Mouse (Mus musculus) intestine, embryonic 15.5 days (tissue): ENCODE measurements around the gene Hhat. TPM values are rescaled to one million over a fixed set of nuclear protein-coding genes. Genes with fewer than 3 reads are reported as not detected.
A peak's percentile ranks its signal among the peaks of the same experiment; 100 is the strongest.

Experiments used
- ATAC-seq: fragments of 200-750 bp; cut with Nextera tagmentation; 2 replicates; pipeline ENCODE4 v1.8.0; 2017; ENCODE audit warnings: moderate TSS enrichment, moderate library complexity
- H3K27ac ChIP-seq: fragments of 300-500 bp; sonication (generic); 2 replicates; pipeline ENCODE4 v1.5.1; 2015; ENCODE audit warnings: mild to moderate bottlenecking, inconsistent platforms
- H3K27me3 ChIP-seq: fragments of 300-500 bp; sonication (generic); replicated peaks from 2 replicates; pipeline ENCODE4 v1.6.1; 2015; ENCODE audit warnings: inconsistent platforms
- H3K36me3 ChIP-seq: fragments of 300-500 bp; sonication (generic); 2 replicates; pipeline ENCODE4 v1.6.1; 2015; ENCODE audit warnings: inconsistent platforms
- H3K4me1 ChIP-seq: fragments of 300-500 bp; sonication (generic); replicated peaks from 2 replicates; pipeline ENCODE4 v1.6.1; 2015; ENCODE audit warnings: inconsistent platforms
- H3K4me2 ChIP-seq: fragments of 300-500 bp; sonication (generic); replicated peaks from 2 replicates; pipeline ENCODE4 v1.6.1; 2015; ENCODE audit warnings: mild to moderate bottlenecking, inconsistent platforms
- H3K4me3 ChIP-seq: fragments of 300-500 bp; sonication (generic); replicated peaks from 2 replicates; pipeline ENCODE4 v1.5.1; 2015; ENCODE audit warnings: inconsistent platforms
- H3K9ac ChIP-seq: fragments of 300-500 bp; sonication (generic); 2 replicates; pipeline ENCODE4 v1.6.1; 2015; ENCODE audit warnings: inconsistent platforms
- H3K9me3 ChIP-seq: fragments of 300-500 bp; sonication (generic); 2 replicates; pipeline ENCODE4 v1.6.1; 2016; ENCODE audit warnings: inconsistent platforms
- WGBS: fragments of 180-500 bp; shearing (Covaris S2); methylation state at CpG from one replicate; pipeline ENCODE4 v1.1.7; 2015; 5-methylcytosine and 5-hydroxymethylcytosine counted together
- polyA plus RNA-seq: library from polyadenylated mRNA; unstranded; fragments of >200 nt; fragmentation: Nextera tagmentation; extraction: Ambion mirVana; gene quantifications from 2 replicates; pipeline ENCODE4 v1.2.1, GENCODE M21; 2015

Hhat gene
- polyA plus RNA-seq, 1 experiment from 2014 or later: 9.7 TPM

DNA sequence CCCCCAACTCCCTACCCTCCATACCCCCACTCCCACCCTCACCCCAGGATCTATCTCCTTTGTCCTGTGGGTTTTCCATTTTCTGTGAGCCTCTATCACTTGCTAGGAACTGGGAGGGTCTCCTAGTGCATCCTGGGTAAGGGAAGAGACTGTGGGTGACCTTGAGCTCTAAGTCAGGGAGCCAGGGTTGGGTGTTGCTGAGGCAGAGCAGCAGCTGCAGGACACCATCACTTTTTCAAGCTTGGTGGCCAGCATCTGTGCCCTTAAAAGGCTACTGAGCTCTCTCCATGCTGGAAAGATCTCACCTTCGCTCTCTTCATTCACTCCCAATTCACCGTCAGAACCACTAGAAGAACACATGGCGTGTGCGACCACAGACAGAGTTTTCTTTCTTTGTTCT, 7.2 kb upstream of the Hhat start:
- 0 out of 2 replicates have a peak, but pooled peaks cover 4% of the 10 kb centered on the region for H3K4me1 ChIP-seq
- no peak overlapping the region for H3K4me3 ChIP-seq
- ATAC-seq: no peak
- WGBS: 88% methylated on average over 4 of the region's 4 CpGs
- H3K9me3 ChIP-seq: no peaks in the 10 kb centered on the region
- H3K9ac ChIP-seq: no peak overlapping the region
- H3K36me3 ChIP-seq: no peaks in the 10 kb centered on the region
- H3K27me3 ChIP-seq: no peaks in the 10 kb centered on the region
- H3K4me2 ChIP-seq: no peak overlapping the region
- H3K27ac ChIP-seq: peak overlapping the region; percentile 38; the same call in 1 of the 2 replicates

DNA sequence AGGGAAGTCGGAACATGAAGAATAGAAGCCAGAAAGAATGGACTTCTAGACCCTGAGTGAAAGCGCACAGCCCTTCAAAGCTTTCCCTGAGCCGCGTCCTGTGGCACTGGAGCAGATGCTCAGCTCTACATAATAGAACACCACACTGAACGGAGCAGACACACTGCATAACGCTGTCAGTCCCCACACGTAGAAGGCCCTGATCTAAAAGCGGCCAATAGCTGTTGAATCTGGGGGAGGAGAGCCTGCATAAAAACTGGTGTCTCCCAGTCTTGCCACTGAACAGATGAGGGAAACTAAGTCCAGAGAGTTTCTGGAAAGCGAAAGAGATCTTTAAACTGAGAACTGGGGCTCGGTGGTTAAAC, 911 bp downstream of the Hhat start:
- ATAC-seq: peak; percentile 85
- H3K4me1 ChIP-seq: peaks cover 9% of the 10 kb centered on the region
- H3K9ac ChIP-seq: peak overlapping the region; percentile 93
- H3K4me2 ChIP-seq: peak overlapping the region; percentile 94
- no peaks in the 10 kb centered on the region for H3K27me3 ChIP-seq
- no peaks in the 10 kb centered on the region for H3K9me3 ChIP-seq
- 15% methylated on average over 10 of the region's 10 CpGs for WGBS
- H3K27ac ChIP-seq: peak overlapping the region; percentile 95
- H3K4me3 ChIP-seq: peak overlapping the region; percentile 76
- no peaks in the 10 kb centered on the region for H3K36me3 ChIP-seq

DNA sequence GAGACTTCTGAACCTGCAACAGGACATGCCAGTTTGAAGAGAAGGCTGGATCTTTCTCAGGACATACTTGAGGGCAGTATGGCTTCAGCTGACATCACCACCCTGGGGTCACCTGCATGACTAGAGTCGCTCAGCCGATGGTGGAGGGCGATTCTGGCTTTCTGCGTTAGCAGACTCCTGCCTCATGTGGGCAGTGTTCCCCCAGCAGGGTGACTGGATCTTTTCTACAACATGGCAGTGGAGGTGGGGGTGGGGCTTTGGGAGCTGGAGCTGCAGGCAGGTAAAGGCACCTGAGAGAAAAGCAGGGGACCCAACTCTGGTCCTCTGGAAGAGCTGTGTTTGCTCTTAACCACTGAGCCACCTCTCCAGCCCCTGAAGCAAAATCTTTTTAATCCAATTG, 5.5 kb downstream of the Hhat start:
- WGBS: 35% methylated on average over 4 of the region's 4 CpGs
- peaks cover 6% of the 10 kb centered on the region for H3K4me1 ChIP-seq
- no peak for ATAC-seq
- H3K27me3 ChIP-seq: no peaks in the 10 kb centered on the region
- H3K4me3 ChIP-seq: no peak overlapping the region
- no peak overlapping the region for H3K9ac ChIP-seq
- H3K9me3 ChIP-seq: no peaks in the 10 kb centered on the region
- no peaks in the 10 kb centered on the region for H3K36me3 ChIP-seq
- H3K4me2 ChIP-seq: no peak overlapping the region
- H3K27ac ChIP-seq: no peak overlapping the region

DNA sequence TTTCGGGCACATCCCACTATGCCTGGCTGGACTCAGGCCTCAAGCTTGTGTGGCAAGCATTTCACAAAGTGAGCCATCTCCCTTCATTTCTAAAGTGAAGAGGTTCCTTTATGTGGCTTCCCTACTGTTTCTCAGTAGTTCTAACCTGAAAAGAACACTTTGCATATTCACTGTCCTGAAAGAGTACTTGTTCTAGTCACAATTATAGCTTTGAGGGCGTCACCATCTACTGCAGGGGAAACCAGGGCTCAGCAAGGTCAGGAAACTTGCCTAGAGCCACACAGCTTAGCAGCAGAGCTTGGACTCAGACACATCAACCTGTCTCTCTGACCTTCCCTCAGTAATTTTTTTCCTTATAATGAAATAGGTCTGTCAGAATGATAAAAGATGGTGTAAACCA, 6.5 kb downstream of the Hhat start:
- H3K9ac ChIP-seq: no peak overlapping the region
- H3K4me3 ChIP-seq: no peak overlapping the region
- H3K4me2 ChIP-seq: no peak overlapping the region
- WGBS: 85% methylated on average over 2 of the region's 2 CpGs
- no peak for ATAC-seq
- no peak overlapping the region for H3K27ac ChIP-seq
- H3K4me1 ChIP-seq: peaks cover under 1% of the 10 kb centered on the region
- H3K27me3 ChIP-seq: no peaks in the 10 kb centered on the region
- H3K9me3 ChIP-seq: no peaks in the 10 kb centered on the region
- no peaks in the 10 kb centered on the region for H3K36me3 ChIP-seq

DNA sequence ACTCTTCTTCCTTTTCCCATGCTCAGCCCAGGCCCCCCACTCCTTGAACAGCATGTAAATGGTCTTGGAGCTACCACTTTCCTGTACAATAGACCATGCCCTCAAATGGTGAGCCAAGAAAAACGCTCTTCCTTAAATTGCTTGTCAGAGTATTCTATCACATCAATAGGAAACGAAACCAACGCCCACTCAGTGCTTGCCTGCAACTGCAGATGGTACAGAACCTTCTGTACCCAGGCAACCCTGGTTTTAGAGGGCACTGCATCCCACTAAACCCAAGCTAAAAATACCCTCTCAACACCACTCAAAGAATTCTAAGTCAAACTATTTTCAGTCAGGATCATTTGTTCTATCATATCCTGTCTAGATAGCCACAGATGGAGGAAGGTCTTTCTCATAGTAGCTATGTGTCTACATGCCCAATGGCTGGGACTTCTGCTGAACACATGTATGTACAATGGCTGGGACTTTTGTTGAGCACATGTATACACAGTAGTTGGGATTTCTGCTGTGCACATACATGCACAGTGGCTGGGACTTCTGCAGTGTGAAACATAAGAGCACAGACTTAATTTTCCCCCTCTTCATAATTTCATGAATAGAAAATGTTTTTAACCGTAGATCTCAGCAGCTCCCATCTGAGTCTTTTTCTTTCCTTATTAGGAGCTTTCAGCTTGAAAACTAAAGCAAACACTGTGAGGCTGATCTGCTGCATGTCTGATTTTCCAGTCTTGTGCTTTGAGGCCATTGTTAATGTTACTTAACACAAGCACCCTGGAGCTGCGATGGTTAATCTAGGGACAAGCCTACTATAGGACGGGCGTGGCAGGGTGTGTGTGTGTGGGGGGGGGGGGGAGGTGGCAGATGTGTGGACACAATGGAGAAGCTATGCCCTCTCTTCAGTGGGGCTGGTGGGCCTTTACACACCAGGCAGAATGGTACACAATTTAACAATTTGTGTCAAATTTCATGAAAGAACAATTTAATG, 7.8 kb downstream of the Hhat start:
- H3K36me3 ChIP-seq: no peaks in the 10 kb centered on the region
- WGBS: 69% methylated on average over 7 of the region's 7 CpGs
- H3K4me3 ChIP-seq: no peak overlapping the region
- H3K27me3 ChIP-seq: no peaks in the 10 kb centered on the region
- H3K4me2 ChIP-seq: no peak overlapping the region
- ATAC-seq: peak; percentile 63; the same call in 1 of the 2 replicates
- no peak overlapping the region for H3K27ac ChIP-seq
- no peak overlapping the region for H3K9ac ChIP-seq
- no peaks in the 10 kb centered on the region for H3K9me3 ChIP-seq
- no peaks in the 10 kb centered on the region for H3K4me1 ChIP-seq

DNA sequence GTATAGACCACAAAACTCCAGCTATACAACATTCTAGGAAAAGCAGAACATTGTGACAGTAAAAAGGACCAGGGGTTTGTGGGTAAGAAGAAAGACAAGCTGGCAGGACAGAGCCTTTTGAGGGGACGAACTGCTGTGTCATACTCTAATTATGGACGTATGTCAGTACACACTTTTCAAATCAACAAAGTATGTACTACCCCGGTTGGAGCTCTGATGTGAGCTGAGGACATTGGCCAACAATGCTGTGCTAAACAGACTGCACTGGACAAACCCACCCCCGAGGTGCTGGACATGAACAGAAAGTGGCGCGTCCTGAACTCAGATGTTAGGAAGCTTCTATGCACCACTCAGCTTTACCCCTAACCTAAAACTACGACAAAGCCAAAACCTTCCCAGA, 14.3 kb downstream of the Hhat start:
- Histone ChIP-seq H3K4me3 (no peak overlapping the region), H3K4me1 (peaks cover 6% of the 10 kb centered on the region), H3K9ac (no peak overlapping the region), H3K27ac (no peak overlapping the region), H3K36me3 (no peaks in the 10 kb centered on the region), H3K27me3 (no peaks in the 10 kb centered on the region), H3K9me3 (no peaks in the 10 kb centered on the region), H3K4me2 (no peak overlapping the region)
- WGBS: 86% methylated on average over 7 of the region's 7 CpGs
- ATAC-seq: no peak

DNA sequence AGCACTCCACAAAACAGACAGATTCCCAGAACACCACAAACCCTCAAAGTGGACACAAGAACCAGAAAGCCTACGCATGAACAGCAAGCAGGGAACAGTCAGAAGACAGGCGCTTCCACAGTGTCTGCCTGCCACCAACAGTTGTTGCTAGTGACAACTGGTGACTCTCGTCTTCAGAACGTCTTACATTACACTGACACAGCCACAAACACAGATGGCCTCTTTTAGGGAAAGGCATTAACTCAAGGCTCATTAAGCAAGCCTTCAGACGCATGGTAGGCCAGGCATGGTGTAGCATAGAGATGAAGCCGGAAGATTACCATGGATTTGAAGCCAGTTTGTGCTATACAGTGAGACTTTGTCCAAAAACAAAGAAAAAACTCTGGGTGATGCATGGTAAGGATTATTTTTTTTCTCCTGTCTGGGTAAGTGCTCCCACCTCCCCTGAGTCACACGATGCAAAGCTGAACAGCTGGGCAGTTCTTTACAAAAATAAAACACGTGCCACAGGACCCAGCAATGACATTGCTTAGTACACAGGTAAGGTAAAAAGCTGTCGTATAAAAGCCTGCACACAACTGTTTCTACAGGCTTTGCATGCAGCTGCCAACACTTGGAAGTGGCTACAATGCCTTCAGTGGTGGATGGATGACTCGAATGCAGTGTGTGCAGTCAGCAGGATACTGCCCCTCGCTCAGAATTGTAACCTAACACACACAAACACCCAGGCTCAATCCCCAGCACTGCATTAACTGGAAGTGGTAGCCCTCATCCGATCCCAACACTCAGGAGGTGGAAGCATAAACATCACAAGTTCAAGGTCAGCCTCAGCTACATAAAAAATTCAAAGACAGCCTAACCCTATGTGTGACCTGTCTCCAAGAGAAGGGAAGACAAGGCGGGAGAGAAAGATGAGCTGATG, 15.1 kb downstream of the Hhat start:
- ATAC-seq: no peak; the same call in 1 of the 2 replicates
- no peak overlapping the region for H3K4me2 ChIP-seq
- H3K27ac ChIP-seq: no peak overlapping the region
- H3K4me1 ChIP-seq: peaks cover 6% of the 10 kb centered on the region
- H3K9ac ChIP-seq: no peak overlapping the region
- no peak overlapping the region for H3K4me3 ChIP-seq
- 66% methylated on average over 13 of the region's 13 CpGs for WGBS
- no peaks in the 10 kb centered on the region for H3K36me3 ChIP-seq
- no peaks in the 10 kb centered on the region for H3K9me3 ChIP-seq
- no peaks in the 10 kb centered on the region for H3K27me3 ChIP-seq

DNA sequence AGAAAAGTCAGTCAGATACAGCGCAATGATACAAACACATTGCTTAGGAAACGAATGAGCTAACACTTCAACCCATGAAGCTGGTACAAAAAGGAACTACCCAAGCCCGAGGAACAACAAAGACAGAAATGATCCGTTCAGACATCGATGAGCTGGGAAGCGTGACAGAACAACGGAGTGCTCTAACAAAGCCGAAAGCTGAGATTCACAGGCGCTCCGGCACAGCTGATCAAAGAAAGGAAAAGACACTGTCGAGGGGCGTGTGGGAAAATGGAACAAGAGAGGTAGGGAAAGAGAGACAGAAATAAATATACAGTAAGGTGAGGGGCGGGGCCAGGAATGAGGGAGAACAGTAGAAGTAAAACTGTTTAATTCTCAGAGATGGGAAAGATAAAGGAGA, 15.8 kb downstream of the Hhat start:
- H3K4me2 ChIP-seq: no peak overlapping the region

DNA sequence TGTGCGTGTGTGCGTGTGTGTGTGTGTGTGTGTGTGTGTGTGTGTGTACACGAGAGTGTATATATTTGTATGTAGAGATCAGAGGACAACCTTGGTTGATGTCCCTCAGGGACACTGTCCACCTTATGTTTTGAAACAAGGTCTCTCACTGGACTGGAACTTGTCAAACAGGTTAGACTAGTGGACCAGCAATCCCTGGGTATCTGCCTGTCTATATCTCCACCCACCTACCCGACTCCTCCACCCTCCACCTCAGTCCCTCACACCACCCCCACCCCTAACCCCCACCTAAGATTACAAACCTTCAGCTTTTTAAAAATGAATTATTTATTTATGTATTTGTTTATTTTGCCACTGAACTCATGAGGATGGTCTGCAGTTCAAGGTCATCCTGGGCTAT, 16.8 kb downstream of the Hhat start:
- no peak overlapping the region for H3K9ac ChIP-seq
- ATAC-seq: 0 out of 2 replicates have a peak, but pooled peaks have one; percentile 51
- 80% methylated on average over 4 of the region's 4 CpGs for WGBS

More for the DNA sequence above, 15.8 kb downstream of the Hhat start:
- Histone ChIP-seq H3K9me3 (no peaks in the 10 kb centered on the region), H3K4me3 (no peak overlapping the region), H3K27me3 (no peaks in the 10 kb centered on the region), H3K9ac (no peak overlapping the region), H3K4me1 (peaks cover 6% of the 10 kb centered on the region), H3K27ac (no peak overlapping the region), H3K36me3 (no peaks in the 10 kb centered on the region)
- ATAC-seq: no peak
- WGBS: 88% methylated on average over 13 of the region's 13 CpGs

DNA sequence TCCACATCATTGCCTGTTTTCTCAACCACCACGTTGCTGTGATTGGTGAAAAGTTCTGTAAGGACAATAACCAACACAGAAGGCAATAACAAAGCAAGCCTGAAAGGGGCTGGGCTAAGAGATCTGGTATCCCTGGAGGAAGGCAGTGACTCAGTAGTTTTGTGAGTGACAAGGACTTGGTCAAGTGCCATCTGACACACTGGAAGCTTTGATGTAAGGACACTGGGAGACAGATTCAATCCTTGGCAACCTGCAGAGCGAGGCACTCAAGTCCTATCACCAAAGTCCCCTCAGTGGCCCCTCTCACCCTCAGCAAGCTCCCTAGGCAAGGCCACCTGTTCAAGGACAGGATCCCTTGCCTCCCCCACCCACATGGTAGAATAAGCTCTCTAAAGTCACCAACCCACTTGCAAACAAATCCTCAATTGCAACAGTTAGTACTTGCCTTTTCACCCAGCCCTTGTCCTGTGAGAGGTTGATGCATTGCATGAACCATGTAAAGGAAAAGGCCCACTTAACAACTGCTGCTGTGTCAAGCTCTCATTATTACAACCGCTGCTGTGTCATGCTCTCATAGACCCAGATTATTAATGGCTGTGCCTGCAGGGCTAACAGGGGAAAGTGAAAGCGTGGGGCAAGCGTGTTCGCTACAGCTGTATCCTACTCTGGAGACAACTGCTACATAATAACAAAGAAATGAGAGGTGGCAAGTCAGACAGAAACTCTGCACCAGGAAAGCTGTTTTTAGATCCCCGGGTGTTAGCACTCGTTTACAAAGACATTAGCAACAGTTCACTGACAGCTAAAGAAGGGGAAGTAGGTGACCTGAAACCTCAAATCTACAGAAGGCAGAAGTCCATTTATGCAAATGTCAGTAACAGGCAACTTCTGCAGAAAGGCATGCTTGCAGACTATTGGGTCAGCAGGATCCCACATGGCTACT, 18.1 kb downstream of the Hhat start:
- H3K4me1 ChIP-seq: peaks cover 6% of the 10 kb centered on the region
- no peak overlapping the region for H3K27ac ChIP-seq
- ATAC-seq: peak; percentile 74

More for the DNA sequence above, 16.8 kb downstream of the Hhat start:
- no peak overlapping the region for H3K4me2 ChIP-seq
- no peaks in the 10 kb centered on the region for H3K27me3 ChIP-seq
- H3K4me3 ChIP-seq: no peak overlapping the region
- H3K9me3 ChIP-seq: no peaks in the 10 kb centered on the region
- peaks cover 6% of the 10 kb centered on the region for H3K4me1 ChIP-seq
- H3K27ac ChIP-seq: no peak overlapping the region
- no peaks in the 10 kb centered on the region for H3K36me3 ChIP-seq

DNA sequence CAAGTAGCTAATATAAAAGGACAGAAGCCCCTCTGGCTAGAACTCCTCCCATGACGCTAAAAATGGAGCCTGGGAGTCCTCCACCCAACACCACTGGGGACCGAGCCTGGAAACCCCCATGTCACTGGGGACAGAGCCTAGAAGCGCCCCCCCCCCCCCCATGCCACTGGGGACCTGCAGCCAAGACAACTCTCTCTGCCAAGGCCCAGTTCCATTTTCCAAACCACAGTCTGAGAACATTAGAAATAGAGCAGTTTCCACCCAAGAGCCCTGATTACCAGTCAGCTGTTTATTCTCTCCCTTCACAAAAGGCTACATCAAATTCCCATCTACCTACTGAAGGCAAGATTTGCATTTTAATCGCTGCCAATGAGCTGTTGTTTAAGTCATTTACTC, 21.0 kb downstream of the Hhat start:
- H3K4me2 ChIP-seq: no peak overlapping the region
- 69% methylated on average over 4 of the region's 4 CpGs for WGBS
- no peak overlapping the region for H3K4me3 ChIP-seq
- H3K27ac ChIP-seq: no peak overlapping the region
- no peaks in the 10 kb centered on the region for H3K36me3 ChIP-seq
- no peak for ATAC-seq
- peaks cover 6% of the 10 kb centered on the region for H3K4me1 ChIP-seq
- no peaks in the 10 kb centered on the region for H3K27me3 ChIP-seq
- H3K9me3 ChIP-seq: no peaks in the 10 kb centered on the region
- H3K9ac ChIP-seq: no peak overlapping the region

More for the DNA sequence above, 18.1 kb downstream of the Hhat start:
- H3K9ac ChIP-seq: 0 out of 2 replicates have a peak overlapping the region, but pooled peaks have one; percentile 5
- H3K27me3 ChIP-seq: no peaks in the 10 kb centered on the region
- H3K36me3 ChIP-seq: no peaks in the 10 kb centered on the region
- H3K9me3 ChIP-seq: no peaks in the 10 kb centered on the region
- H3K4me3 ChIP-seq: no peak overlapping the region
- WGBS: 29% methylated on average over 8 of the region's 8 CpGs
- H3K4me2 ChIP-seq: peak overlapping the region; percentile 34
